Mouse (Mus musculus): Measurements from ENCODE around the gene Sfxn3.
A peak's percentile ranks its signal among the peaks of the same experiment; 100 is the strongest.

The Sfxn3 gene

GRCm38 (mm10) chr19:45053451-45053850 lies 6.1 kb downstream of the Sfxn3 start:
- TF ChIP-seq GATA4 (IDR thresholded peaks at IDR 0.05; ENCODE audit: insufficient replicate concordance, low read length): no peak

GRCm38 (mm10) chr19:45054892-45055690 lies 7.8 kb downstream of the Sfxn3 start:
- no peak for TF ChIP-seq GATA4 (IDR thresholded peaks at IDR 0.05; ENCODE audit: insufficient replicate concordance, low read length)

GRCm38 (mm10) chr19:45056364-45056763 lies 9.1 kb downstream of the Sfxn3 start:
- TF ChIP-seq GATA4 (IDR thresholded peaks at IDR 0.05; ENCODE audit: insufficient replicate concordance, low read length): no peak

- no peak for TF ChIP-seq GATA4 (IDR thresholded peaks at IDR 0.05; ENCODE audit: insufficient replicate concordance, low read length)
These were observed 9.8 kb downstream of the Sfxn3 start for GRCm38 (mm10) chr19:45056908-45057698.

- TF ChIP-seq GATA4 (IDR thresholded peaks at IDR 0.05; ENCODE audit: insufficient replicate concordance, low read length): no peak
These were observed 10.4 kb downstream of the Sfxn3 start for GRCm38 (mm10) chr19:45057724-45058112.

GRCm38 (mm10) chr19:45058113-45058839 lies 11.0 kb downstream of the Sfxn3 start:
- TF ChIP-seq GATA4 (IDR thresholded peaks at IDR 0.05; ENCODE audit: insufficient replicate concordance, low read length): no peak

- TF ChIP-seq GATA4 (IDR thresholded peaks at IDR 0.05; ENCODE audit: insufficient replicate concordance, low read length): no peak
These were observed 11.5 kb downstream of the Sfxn3 start for GRCm38 (mm10) chr19:45058841-45059240.

GRCm38 (mm10) chr19:45063565-45064292 lies 16.4 kb downstream of the Sfxn3 start:
- peak; percentile 37; the same call in 1 of the 2 replicates for TF ChIP-seq GATA4 (IDR thresholded peaks at IDR 0.05; ENCODE audit: insufficient replicate concordance, low read length)

GRCm38 (mm10) chr19:45065226-45065625 lies 17.9 kb downstream of the Sfxn3 start:
- TF ChIP-seq GATA4 (IDR thresholded peaks at IDR 0.05; ENCODE audit: insufficient replicate concordance, low read length): no peak

GRCm38 (mm10) chr19:45067170-45067569 lies 19.9 kb downstream of the Sfxn3 start:
- TF ChIP-seq GATA4 (IDR thresholded peaks at IDR 0.05; ENCODE audit: insufficient replicate concordance, low read length): no peak

GRCm38 (mm10) chr19:45067758-45068510 lies 20.6 kb downstream of the Sfxn3 start:
- no peak for TF ChIP-seq GATA4 (IDR thresholded peaks at IDR 0.05; ENCODE audit: insufficient replicate concordance, low read length)

- no peak for TF ChIP-seq GATA4 (IDR thresholded peaks at IDR 0.05; ENCODE audit: insufficient replicate concordance, low read length)
These were observed 26.7 kb downstream of the Sfxn3 start for GRCm38 (mm10) chr19:45073871-45074542.

GRCm38 (mm10) chr19:45074580-45075322 lies 27.4 kb downstream of the Sfxn3 start, which contains the start of gene Kazald1:
Gene Kazald1 (plus strand): TSS chr19:45075241.
- no peak for TF ChIP-seq GATA4 (IDR thresholded peaks at IDR 0.05; ENCODE audit: insufficient replicate concordance, low read length)
